19 mouse cellular contexts compared by ENCODE assay signal in genomic region chr7:98402582-98403574, GRCm38 (mm10). TPM values are rescaled to one million over a fixed set of nuclear protein-coding genes. Genes with fewer than 3 reads are reported as not detected.
DNase-seq lines count a peak whose midpoint lies in the region; ATAC-seq lines count a peak whose summit lies in the region.
"Had no signal": no experiment of that assay in that cellular context is flagged by ENCODE, and none has a peak within 500 bp of the region (broad histone marks: within the 10 kb centered on the region; RNA-seq: fewer than 3 reads in every experiment).

No protein-coding gene starts in this region.

- ATAC-seq in forebrain, embryonic 13.5 days, result peak; percentile 55
- no peak for ATAC-seq in forebrain, embryonic 11.5 days (replicated peaks; ENCODE audit: low FRiP score)
- peak; percentile 53 for ATAC-seq in forebrain, embryonic 16.5 days

- peaks cover 17% of the 10 kb centered on the region for H3K4me1 ChIP-seq in forebrain, embryonic 13.5 days
- 0 out of 2 replicates have a peak, but pooled peaks cover 3% of the 10 kb centered on the region for H3K4me1 ChIP-seq in forebrain, embryonic 11.5 days (replicated peaks; ENCODE audit: control insufficient read depth, insufficient read depth, low read length)
- H3K4me1 ChIP-seq in forebrain, embryonic 16.5 days (replicated peaks; ENCODE audit: control insufficient read depth, insufficient read depth, low read length), result peaks cover 17% of the 10 kb centered on the region
- H3K4me1 ChIP-seq: liver, embryonic 15.5 days had no signal

- H3K4me2 ChIP-seq in forebrain, embryonic 13.5 days, result no peak overlapping the region
- H3K4me2 ChIP-seq in forebrain, embryonic 11.5 days (ENCODE audit: low read depth, low read length, severe bottlenecking), result no peak overlapping the region
- no peak overlapping the region for H3K4me2 ChIP-seq in forebrain, embryonic 16.5 days (ENCODE audit: low read length)
- H3K4me2 ChIP-seq: embryonic facial prominence, embryonic 15.5 days; limb, embryonic 13.5 days; liver, embryonic 15.5 days had no signal

- H3K27ac ChIP-seq in forebrain, embryonic 13.5 days, result peak overlapping the region; percentile 67; the same call in 1 of the 2 replicates
- H3K27ac ChIP-seq in forebrain, embryonic 11.5 days (ENCODE audit: low read depth, low read length), result no peak overlapping the region
- H3K27ac ChIP-seq in forebrain, embryonic 16.5 days (ENCODE audit: low read length), result peak overlapping the region; percentile 44
- H3K27ac ChIP-seq: embryonic facial prominence, embryonic 15.5 days; left cerebral cortex, adult 2 months; limb, embryonic 13.5 days; liver, embryonic 15.5 days had no signal

- no peaks in the 10 kb centered on the region for H3K9me3 ChIP-seq in forebrain, embryonic 13.5 days (replicated peaks)
- H3K9me3 ChIP-seq in forebrain, embryonic 11.5 days (ENCODE audit: control insufficient read depth, low read length), result no peaks in the 10 kb centered on the region; the same call in 1 of the 2 replicates
- H3K9me3 ChIP-seq in forebrain, embryonic 16.5 days (ENCODE audit: control insufficient read depth, low read length), result no peaks in the 10 kb centered on the region
- H3K9me3 ChIP-seq: embryonic facial prominence, embryonic 15.5 days; limb, embryonic 13.5 days; liver, embryonic 15.5 days had no signal

- H3K9ac ChIP-seq in forebrain, embryonic 13.5 days, result no peak overlapping the region
- H3K9ac ChIP-seq in forebrain, embryonic 11.5 days (ENCODE audit: low read length), result no peak overlapping the region
- no peak overlapping the region for H3K9ac ChIP-seq in forebrain, embryonic 16.5 days (replicated peaks; ENCODE audit: low read depth, low read length)
- H3K9ac ChIP-seq: embryonic facial prominence, embryonic 15.5 days; limb, embryonic 13.5 days; liver, embryonic 15.5 days had no signal

- H3K27me3 ChIP-seq in forebrain, embryonic 13.5 days, result no peaks in the 10 kb centered on the region
- no peaks in the 10 kb centered on the region for H3K27me3 ChIP-seq in forebrain, embryonic 11.5 days (ENCODE audit: control insufficient read depth, insufficient read depth, low read length)
- no peaks in the 10 kb centered on the region for H3K27me3 ChIP-seq in forebrain, embryonic 16.5 days (replicated peaks; ENCODE audit: control insufficient read depth, insufficient read depth, low read length)
- H3K27me3 ChIP-seq: embryonic facial prominence, embryonic 15.5 days; limb, embryonic 13.5 days; liver, embryonic 15.5 days had no signal

- H3K4me3 ChIP-seq in forebrain, embryonic 13.5 days, result no peak overlapping the region
- no peak overlapping the region for H3K4me3 ChIP-seq in forebrain, embryonic 11.5 days (ENCODE audit: low read depth, low read length)
- no peak overlapping the region for H3K4me3 ChIP-seq in forebrain, embryonic 16.5 days (replicated peaks; ENCODE audit: low read length)
- H3K4me3 ChIP-seq: embryonic facial prominence, embryonic 15.5 days; left cerebral cortex, adult 2 months; limb, embryonic 13.5 days; liver, embryonic 15.5 days had no signal

- 40% methylated on average over 15 of the region's 15 CpGs for WGBS in forebrain, embryonic 13.5 days
- 55% methylated on average over 15 of the region's 15 CpGs for WGBS in forebrain, embryonic 11.5 days
- 29% methylated on average over 15 of the region's 15 CpGs for WGBS in forebrain, embryonic 16.5 days

- no peaks in the 10 kb centered on the region for H3K36me3 ChIP-seq in forebrain, embryonic 13.5 days (ENCODE audit: poor library complexity, severe bottlenecking)
- no peaks in the 10 kb centered on the region for H3K36me3 ChIP-seq in forebrain, embryonic 11.5 days (ENCODE audit: control insufficient read depth, insufficient read depth, low read length)
- H3K36me3 ChIP-seq in forebrain, embryonic 16.5 days (ENCODE audit: control insufficient read depth, insufficient read depth), result no peaks in the 10 kb centered on the region
- H3K36me3 ChIP-seq: embryonic facial prominence, embryonic 15.5 days; limb, embryonic 13.5 days; liver, embryonic 15.5 days had no signal

- DNase-seq in forebrain, embryonic 11.5 days (ENCODE audit: low spot score), result no peak
- DNase-seq in brain, adult 2 months (ENCODE audit: low read depth, low spot score), result peak; percentile 88
- peak; percentile 57 for DNase-seq in cerebellum, adult 8-10 months
- no peak for DNase-seq in adrenal gland, postnatal 10 days
- DNase-seq in gastrocnemius, postnatal 10 days, result no peak
- DNase-seq in ovary, postnatal 36 days (ENCODE audit: low spot score), result no peak
- DNase-seq: lung, postnatal 10 days; right cerebral cortex, postnatal 4 days had no signal

RNA-seq across cellular contexts. Expression of gene Gucy2d, which starts 37.3 kb away (rescaled TPM):
- polyA plus RNA-seq in forebrain, embryonic 13.5 days (2015; fragmentation: Nextera tagmentation; extraction: Ambion mirVana), result not detected in 2 replicates
- polyA plus RNA-seq in forebrain, embryonic 11.5 days (2014; fragmentation: Nextera tagmentation; extraction: Ambion mirVana), result not detected in 2 replicates
- polyA plus RNA-seq in forebrain, embryonic 16.5 days (2015; fragmentation: Nextera tagmentation; extraction: Ambion mirVana), result not detected in 2 replicates
- total RNA-seq in adrenal gland, postnatal 10 days (2021), result under 1 TPM in 1 of 2 experiments, not detected in 1; 0.09 TPM
- not detected for total RNA-seq in gastrocnemius, postnatal 10 days (2021)
- total RNA-seq: adrenal gland, postnatal 4 days; common myeloid progenitor, adult 5-6 weeks; left cerebral cortex, adult 2 months; megakaryocyte-erythroid progenitor cell, adult 5-6 weeks had no signal
- polyA plus RNA-seq: embryonic facial prominence, embryonic 15.5 days; heart, embryonic 14.5 days; kidney, embryonic 14.5 days; limb, embryonic 13.5 days; liver, embryonic 15.5 days had no signal

RNA-seq across cellular contexts. Expression of gene Tsku, which starts 41.8 kb away (rescaled TPM):
- 6.4 and 7.6 TPM in 2 replicates for polyA plus RNA-seq in forebrain, embryonic 13.5 days (2015; fragmentation: Nextera tagmentation; extraction: Ambion mirVana)
- 9.0 and 9.4 TPM in 2 replicates for polyA plus RNA-seq in forebrain, embryonic 11.5 days (2014; fragmentation: Nextera tagmentation; extraction: Ambion mirVana)
- polyA plus RNA-seq in forebrain, embryonic 16.5 days (2015; fragmentation: Nextera tagmentation; extraction: Ambion mirVana), result 7.9 and 8.0 TPM in 2 replicates
- 1 to 10 TPM; 7.0 to 7.2 TPM for total RNA-seq in adrenal gland, postnatal 10 days (2021)
- total RNA-seq in gastrocnemius, postnatal 10 days (2021), result 1 to 10 TPM; 4.6 to 8.9 TPM
- total RNA-seq: common myeloid progenitor, adult 5-6 weeks; megakaryocyte-erythroid progenitor cell, adult 5-6 weeks had no signal

Comparison
In these comparisons a context has a peak if more than half of its experiments do, and no peak if none do; other contexts are left out.
1. DNase-seq: peak in brain, adult 2 months (single experiment) and cerebellum, adult 8-10 months (single experiment); none in forebrain, embryonic 11.5 days (single experiment), adrenal gland, postnatal 10 days (single experiment), gastrocnemius, postnatal 10 days (single experiment) and ovary, postnatal 36 days (single experiment).